Mouse (Mus musculus) gastrocnemius, postnatal 36 days (tissue): ENCODE data around the gene Itprip. TPM values are rescaled to one million over a fixed set of nuclear protein-coding genes. Genes with fewer than 3 reads are reported as not detected.

Experiments used
- DNase-seq, 2 experiments: peaks; one replicate each; pipeline ENCODE4 v3.0.0; 2022
- intact Hi-C: fragments of 180-260 bp; cut with DNase I; formaldehyde crosslinking; loops from one replicate; pipeline ENCODE4 v1.15.1; 2025
- total RNA-seq, 2 experiments: library from RNA; stranded (reverse); gene quantifications; 2 replicates each; pipeline ENCODE4 v1.2.3; 2021

Gene Itprip
- total RNA-seq, 2 experiments from 2014 or later: 0.74 to 0.76 TPM

GRCm38 (mm10) chr19:47917396-47917795 is 1.7 kb downstream of the Itprip start:
- intact Hi-C loops: no loop called here
- DNase-seq: no peak

GRCm38 (mm10) chr19:47915251-47915650 is 3.8 kb downstream of the Itprip start:
- DNase-seq: no peak
- intact Hi-C loops: no loop called here

GRCm38 (mm10) chr19:47914191-47914590 is 4.9 kb downstream of the Itprip start:
- no peak for DNase-seq
- intact Hi-C loops: no loop called here

GRCm38 (mm10) chr19:47913344-47913743 is 5.8 kb downstream of the Itprip start:
- DNase-seq: no peak
- intact Hi-C loops: no loop called here

- no peak for DNase-seq
- intact Hi-C loops: no loop called here
Observed at GRCm38 (mm10) chr19:47910751-47911150, 8.3 kb downstream of the Itprip start.

- no peak for DNase-seq
- intact Hi-C loops: no loop called here
Observed at GRCm38 (mm10) chr19:47910117-47910618, 8.9 kb downstream of the Itprip start.

GRCm38 (mm10) chr19:47909387-47910116 is 9.5 kb downstream of the Itprip start:
- intact Hi-C loops: no loop called here
- no peak for DNase-seq

GRCm38 (mm10) chr19:47908961-47909371 is 10.1 kb downstream of the Itprip start:
- intact Hi-C loops: no loop called here
- DNase-seq: no peak

- intact Hi-C loops: no loop called here
Observed at GRCm38 (mm10) chr19:47907596-47907995, 11.5 kb downstream of the Itprip start.

GRCm38 (mm10) chr19:47905603-47906002 is 13.5 kb downstream of the Itprip start:
- DNase-seq: no peak
- intact Hi-C loops: no loop called here

More at GRCm38 (mm10) chr19:47907596-47907995, 11.5 kb downstream of the Itprip start:
- no peak for DNase-seq

- intact Hi-C loops: no loop called here
- DNase-seq: no peak
Observed at GRCm38 (mm10) chr19:47905081-47905480, 14.0 kb downstream of the Itprip start.

- intact Hi-C loops: no loop called here
- no peak for DNase-seq
Observed at GRCm38 (mm10) chr19:47903679-47904078, 15.4 kb downstream of the Itprip start.

GRCm38 (mm10) chr19:47902316-47903201 is 16.5 kb downstream of the Itprip start:
- DNase-seq: no peak
- intact Hi-C loops: no loop called here

GRCm38 (mm10) chr19:47900558-47900957 is 18.5 kb downstream of the Itprip start:
- DNase-seq: no peak
- intact Hi-C loops: no loop called here

GRCm38 (mm10) chr19:47900012-47900411 is 19.1 kb downstream of the Itprip start:
- intact Hi-C loops: no loop called here
- no peak for DNase-seq

GRCm38 (mm10) chr19:47898472-47899079 is 20.5 kb downstream of the Itprip start:
- DNase-seq: no peak
- intact Hi-C loops: no loop called here

- DNase-seq: no peak
- intact Hi-C loops: no loop called here
Observed at GRCm38 (mm10) chr19:47893092-47893491, 26.0 kb downstream of the Itprip start.

GRCm38 (mm10) chr19:47891562-47892312 is 27.4 kb downstream of the Itprip start:
- intact Hi-C loops: no loop called here
- no peak for DNase-seq

- intact Hi-C loops: no loop called here
- DNase-seq: no peak
Observed at GRCm38 (mm10) chr19:47890489-47891130, 28.5 kb downstream of the Itprip start.

- intact Hi-C loops: no loop called here
- DNase-seq: no peak
Observed at GRCm38 (mm10) chr19:47888037-47888436, 31.1 kb downstream of the Itprip start.
